Mouse (Mus musculus): ENCODE data around the gene U2af1. TPM values are rescaled to one million over a fixed set of nuclear protein-coding genes. Genes with fewer than 3 reads are reported as not detected.
"Not testable (repeated sequence)": the region's sequence is repeated elsewhere in the genome, so short reads cannot be mapped to it uniquely, and the experiment has no call there.

Gene U2af1
- polyA plus RNA-seq, 1 experiment from 2014 or later = 172 TPM

DNA sequence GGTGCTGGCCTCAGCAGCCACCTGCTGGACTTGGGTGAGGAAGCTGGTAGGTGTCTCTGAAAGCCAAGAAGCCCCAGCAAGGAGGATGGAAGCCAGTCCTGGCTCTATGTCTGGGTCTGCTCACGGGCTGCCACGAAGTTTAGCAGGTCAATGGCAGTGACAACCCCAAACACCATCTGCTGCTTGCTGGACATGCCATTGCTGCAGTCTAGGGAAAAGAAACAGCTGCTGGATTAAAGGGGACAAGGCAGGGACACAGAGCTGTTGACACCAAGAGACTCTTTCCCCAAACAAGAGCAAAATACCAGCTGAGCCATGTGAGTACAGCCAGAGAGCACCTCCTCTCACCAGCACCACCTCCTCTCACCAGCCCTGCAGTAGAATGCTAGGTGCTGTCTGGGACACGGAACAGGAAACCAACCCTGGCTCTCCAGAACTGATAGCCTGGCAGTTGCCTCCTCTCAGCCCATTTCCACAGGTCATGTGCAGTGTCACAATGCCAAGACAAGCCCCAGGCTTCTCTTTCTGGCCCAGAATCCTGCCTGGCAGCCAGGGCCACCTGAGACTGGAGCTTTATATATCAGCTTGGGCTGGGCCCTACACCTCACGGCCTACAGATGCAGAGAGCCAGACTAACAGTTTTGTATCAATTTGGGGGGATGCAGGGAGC is 45.5 kb downstream of the U2af1 start:
- Histone ChIP-seq H3K9ac (ENCODE audit: low read length) (no peak overlapping the region), H3K27me3 (replicated peaks; ENCODE audit: control insufficient read depth, insufficient read depth, low read length) (no peaks in the 10 kb centered on the region), H3K27ac (ENCODE audit: low read depth, low read length) (no peak overlapping the region), H3K36me3 (ENCODE audit: control insufficient read depth, insufficient read depth, low read length) (no peaks in the 10 kb centered on the region), H3K9me3 (replicated peaks; ENCODE audit: control insufficient read depth, low read length) (no peaks in the 10 kb centered on the region), H3K4me3 (ENCODE audit: low read depth, low read length) (no peak overlapping the region), H3K4me1 (ENCODE audit: control insufficient read depth, insufficient read depth, low read length) (no peaks in the 10 kb centered on the region), H3K4me2 (ENCODE audit: low read length) (no peak overlapping the region)
- ATAC-seq (no peak), DNase-seq (ENCODE audit: low spot score) (no peak)
- 91% methylated on average over 4 of the region's 4 CpGs for WGBS

DNA sequence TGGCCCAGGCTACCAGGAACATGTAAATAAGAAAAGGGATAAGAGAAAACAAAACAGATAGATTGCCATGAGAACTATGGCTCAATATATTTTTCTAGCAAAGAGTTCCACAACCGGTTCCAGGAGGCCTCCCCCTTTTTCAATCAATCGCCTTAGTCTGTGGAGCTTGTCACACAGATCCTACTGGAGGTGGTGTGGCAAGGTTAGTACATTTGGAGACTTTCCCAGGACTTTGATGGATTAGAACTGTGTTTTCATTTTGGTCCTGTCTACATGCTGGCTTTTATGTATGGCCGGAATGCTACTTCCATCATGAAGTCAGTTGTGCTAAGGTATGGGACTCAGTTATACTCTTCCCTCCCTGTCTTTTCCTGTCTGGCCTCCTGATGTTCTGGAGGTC is 48.8 kb downstream of the U2af1 start:
- ATAC-seq = no peak
- no peaks in the 10 kb centered on the region for H3K27me3 ChIP-seq (replicated peaks; ENCODE audit: control insufficient read depth, insufficient read depth, low read length)
- H3K4me3 ChIP-seq (ENCODE audit: low read depth, low read length) = no peak overlapping the region
- no peak overlapping the region for H3K27ac ChIP-seq (ENCODE audit: low read depth, low read length)
- peaks cover 5% of the 10 kb centered on the region; the same call in 1 of the 2 replicates for H3K36me3 ChIP-seq (ENCODE audit: control insufficient read depth, insufficient read depth, low read length)
- no peaks in the 10 kb centered on the region for H3K9me3 ChIP-seq (replicated peaks; ENCODE audit: control insufficient read depth, low read length)
- DNase-seq (ENCODE audit: low spot score) = no peak
- no peak overlapping the region for H3K9ac ChIP-seq (ENCODE audit: low read length)
- WGBS = 94% methylated on average over 3 of the region's 3 CpGs
- no peaks in the 10 kb centered on the region for H3K4me1 ChIP-seq (ENCODE audit: control insufficient read depth, insufficient read depth, low read length)
- H3K4me2 ChIP-seq (ENCODE audit: low read length) = no peak overlapping the region

DNA sequence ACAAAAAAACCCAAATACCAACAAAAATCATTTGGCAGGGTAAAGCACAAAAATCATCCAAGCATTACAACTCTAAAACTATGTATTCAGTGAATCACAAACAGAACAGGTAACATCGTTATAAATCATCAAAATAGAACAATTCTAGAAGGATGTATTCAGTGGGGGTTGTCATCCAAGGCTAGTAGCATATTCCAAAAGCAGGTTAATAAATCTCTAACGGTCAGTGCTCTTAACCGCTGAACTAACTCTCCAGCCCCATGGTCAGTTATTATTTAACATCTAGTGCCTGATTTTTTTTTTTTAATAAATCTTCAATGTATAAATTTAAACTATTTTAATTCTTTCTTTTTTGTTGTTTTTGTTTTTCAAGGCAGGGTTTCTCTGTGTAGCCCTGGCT is 49.5 kb downstream of the U2af1 start:
- H3K27ac ChIP-seq (ENCODE audit: low read depth, low read length); DNase-seq (ENCODE audit: low spot score); H3K4me2 ChIP-seq (ENCODE audit: low read length); H3K9ac ChIP-seq (ENCODE audit: low read length); H3K4me3 ChIP-seq (ENCODE audit: low read depth, low read length); ATAC-seq; H3K9me3 ChIP-seq (replicated peaks; ENCODE audit: control insufficient read depth, low read length); H3K27me3 ChIP-seq (replicated peaks; ENCODE audit: control insufficient read depth, insufficient read depth, low read length); H3K4me1 ChIP-seq (ENCODE audit: control insufficient read depth, insufficient read depth, low read length): not testable (repeated sequence)
- WGBS = 97% methylated on average over 3 of the region's 3 CpGs
- H3K36me3 ChIP-seq (ENCODE audit: control insufficient read depth, insufficient read depth, low read length) = peaks cover 12% of the 10 kb centered on the region; the same call in 1 of the 2 replicates

DNA sequence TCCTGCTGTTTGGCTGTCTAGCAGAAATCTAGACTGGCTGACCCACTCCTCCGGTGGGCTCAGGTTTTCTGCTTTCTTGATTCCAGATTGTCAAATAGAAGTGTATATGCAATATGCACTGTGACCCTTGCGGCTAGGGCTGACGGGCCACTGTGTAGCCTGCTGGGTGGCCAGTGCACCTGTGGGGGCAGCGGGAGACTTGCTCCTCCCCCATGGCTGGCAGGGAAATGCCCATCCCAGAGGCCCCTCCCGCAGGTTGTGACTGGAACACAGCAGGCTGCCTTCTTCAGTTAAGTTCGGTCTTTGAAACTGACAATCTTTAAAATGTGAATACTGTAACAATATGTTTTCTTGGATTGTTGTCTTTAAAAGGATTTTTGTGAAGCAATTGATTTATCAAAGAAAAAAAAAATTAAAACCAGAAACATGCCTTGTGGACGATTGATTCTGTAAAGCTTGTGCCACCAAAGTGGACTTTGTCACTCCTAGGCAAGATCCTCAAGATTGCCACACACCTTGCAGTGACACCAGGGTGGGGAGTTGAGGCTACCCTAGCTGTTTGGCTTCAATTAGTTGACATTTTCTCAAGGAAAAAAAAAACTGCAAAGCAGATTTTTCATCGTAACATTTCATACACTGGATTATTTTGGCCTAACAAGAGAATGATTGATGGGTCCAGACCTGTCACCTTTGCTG is 51.3 kb downstream of the U2af1 start:
- no peak overlapping the region for H3K9ac ChIP-seq (ENCODE audit: low read length)
- DNase-seq (ENCODE audit: low spot score) (no peak), ATAC-seq (no peak)
- peaks cover 27% of the 10 kb centered on the region for H3K36me3 ChIP-seq (ENCODE audit: control insufficient read depth, insufficient read depth, low read length)
- H3K9me3 ChIP-seq (replicated peaks; ENCODE audit: control insufficient read depth, low read length) = no peaks in the 10 kb centered on the region
- H3K4me3 ChIP-seq (ENCODE audit: low read depth, low read length) = no peak overlapping the region
- no peak overlapping the region for H3K4me2 ChIP-seq (ENCODE audit: low read length)
- no peaks in the 10 kb centered on the region for H3K4me1 ChIP-seq (ENCODE audit: control insufficient read depth, insufficient read depth, low read length)
- 79% methylated on average over 8 of the region's 8 CpGs for WGBS
- no peak overlapping the region for H3K27ac ChIP-seq (ENCODE audit: low read depth, low read length)
- H3K27me3 ChIP-seq (replicated peaks; ENCODE audit: control insufficient read depth, insufficient read depth, low read length) = no peaks in the 10 kb centered on the region

DNA sequence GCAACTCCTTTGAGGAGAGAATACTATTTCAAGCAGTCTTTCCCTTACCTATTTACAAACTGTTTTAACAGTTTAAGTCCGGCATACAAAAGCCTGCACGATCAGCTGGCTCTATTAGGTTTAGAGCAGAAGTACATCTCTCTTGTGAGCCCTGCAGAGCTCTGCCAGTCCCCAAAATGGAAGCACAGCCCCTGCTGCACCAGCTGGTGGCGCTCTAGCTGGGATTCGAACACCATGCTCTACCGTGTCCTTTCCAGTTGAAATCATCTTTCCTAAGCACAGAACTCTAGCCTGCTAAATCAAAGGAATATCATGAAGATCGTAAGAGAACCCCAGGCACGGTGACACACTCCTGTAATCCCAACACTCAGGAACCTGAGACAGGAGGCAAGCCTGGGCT is 52.3 kb downstream of the U2af1 start:
- Histone ChIP-seq H3K9me3 (replicated peaks; ENCODE audit: control insufficient read depth, low read length) (no peaks in the 10 kb centered on the region), H3K36me3 (ENCODE audit: control insufficient read depth, insufficient read depth, low read length) (peaks cover 27% of the 10 kb centered on the region), H3K27me3 (replicated peaks; ENCODE audit: control insufficient read depth, insufficient read depth, low read length) (no peaks in the 10 kb centered on the region), H3K4me1 (ENCODE audit: control insufficient read depth, insufficient read depth, low read length) (no peaks in the 10 kb centered on the region), H3K4me2 (ENCODE audit: low read length) (no peak overlapping the region), H3K9ac (ENCODE audit: low read length) (no peak overlapping the region), H3K27ac (ENCODE audit: low read depth, low read length) (no peak overlapping the region), H3K4me3 (ENCODE audit: low read depth, low read length) (no peak overlapping the region)
- ATAC-seq (no peak), DNase-seq (ENCODE audit: low spot score) (no peak)
- 79% methylated on average over 7 of the region's 7 CpGs for WGBS

DNA sequence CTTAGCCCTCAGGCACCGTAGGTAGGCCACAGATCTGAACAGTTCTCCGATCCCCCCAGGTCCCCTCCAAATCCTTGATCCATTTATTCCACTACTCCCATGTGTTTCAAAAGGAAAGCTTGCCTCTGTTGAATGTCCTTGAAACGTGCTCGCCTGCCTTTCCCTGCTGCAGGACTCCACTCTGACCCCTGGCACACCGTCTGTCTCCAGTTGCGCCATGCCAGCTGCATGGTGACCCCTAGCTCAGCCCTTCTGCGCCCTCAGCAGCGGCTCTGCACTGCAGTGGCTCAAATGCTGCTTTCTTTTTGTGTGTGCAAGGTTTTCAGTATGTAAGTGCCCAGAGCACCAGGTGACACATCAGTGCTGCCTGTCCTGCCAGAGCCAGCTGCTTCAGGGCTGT is 60.1 kb downstream of the U2af1 start:
- H3K27me3 ChIP-seq (replicated peaks; ENCODE audit: control insufficient read depth, insufficient read depth, low read length) = no peaks in the 10 kb centered on the region
- H3K36me3 ChIP-seq (ENCODE audit: control insufficient read depth, insufficient read depth, low read length) = peaks cover 63% of the 10 kb centered on the region
- H3K9ac ChIP-seq (ENCODE audit: low read length) = no peak overlapping the region
- H3K9me3 ChIP-seq (replicated peaks; ENCODE audit: control insufficient read depth, low read length) = no peaks in the 10 kb centered on the region
- H3K4me1 ChIP-seq (ENCODE audit: control insufficient read depth, insufficient read depth, low read length) = no peaks in the 10 kb centered on the region
- H3K4me3 ChIP-seq (ENCODE audit: low read depth, low read length) = no peak overlapping the region
- no peak overlapping the region for H3K27ac ChIP-seq (ENCODE audit: low read depth, low read length)
- ATAC-seq (no peak), DNase-seq (ENCODE audit: low spot score) (no peak)
- WGBS = 88% methylated on average over 8 of the region's 8 CpGs
- no peak overlapping the region for H3K4me2 ChIP-seq (ENCODE audit: low read length)

DNA sequence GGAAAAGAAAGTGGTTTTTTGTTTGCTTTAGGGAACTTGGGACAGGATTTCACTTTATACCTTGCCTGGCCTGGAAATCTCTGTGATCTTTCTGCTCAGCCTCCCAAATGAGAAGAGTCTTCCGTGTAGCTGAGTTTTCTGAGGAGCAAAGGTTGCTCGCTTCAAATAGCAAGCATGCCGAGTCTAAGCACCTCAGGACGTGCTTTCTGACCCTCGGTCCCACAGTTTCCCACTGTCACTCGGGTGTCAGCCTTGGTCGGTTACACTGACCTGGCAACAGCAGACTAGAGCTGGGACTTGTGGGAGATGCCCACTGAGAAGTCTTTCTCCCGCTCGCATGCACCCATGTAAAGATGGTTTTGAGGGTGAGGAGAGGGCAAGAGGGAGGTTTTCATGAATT is 60.7 kb downstream of the U2af1 start:
- ATAC-seq (no peak), DNase-seq (ENCODE audit: low spot score) (no peak)
- Histone ChIP-seq H3K27ac (ENCODE audit: low read depth, low read length) (no peak overlapping the region), H3K9ac (ENCODE audit: low read length) (no peak overlapping the region), H3K27me3 (replicated peaks; ENCODE audit: control insufficient read depth, insufficient read depth, low read length) (no peaks in the 10 kb centered on the region), H3K4me3 (ENCODE audit: low read depth, low read length) (no peak overlapping the region), H3K4me1 (ENCODE audit: control insufficient read depth, insufficient read depth, low read length) (no peaks in the 10 kb centered on the region), H3K36me3 (ENCODE audit: control insufficient read depth, insufficient read depth, low read length) (peaks cover 57% of the 10 kb centered on the region), H3K4me2 (ENCODE audit: low read length) (no peak overlapping the region), H3K9me3 (replicated peaks; ENCODE audit: control insufficient read depth, low read length) (no peaks in the 10 kb centered on the region)
- 93% methylated on average over 9 of the region's 9 CpGs for WGBS

Other genes starting within 250 kb of the U2af1 start
- 31.3 and 34.3 TPM in 2 replicates for gene Wdr4, start 138.9 kb downstream of the U2af1 start, polyA plus RNA-seq (2014; fragmentation: Nextera tagmentation; extraction: Ambion mirVana)
- 377 and 457 TPM in 2 replicates for gene Ndufv3, start 138.8 kb downstream of the U2af1 start, polyA plus RNA-seq (2014; fragmentation: Nextera tagmentation; extraction: Ambion mirVana)
- gene Pknox1, start 94.2 kb downstream of the U2af1 start, polyA plus RNA-seq (2014; fragmentation: Nextera tagmentation; extraction: Ambion mirVana) = 36.4 and 36.8 TPM in 2 replicates
- 5.6 and 6.1 TPM in 2 replicates for gene Cbs, start 21.7 kb downstream of the U2af1 start, polyA plus RNA-seq (2014; fragmentation: Nextera tagmentation; extraction: Ambion mirVana)
- 0.14 TPM in 1 of 2 replicates, not detected in the other for gene Cryaa, start 18.9 kb upstream of the U2af1 start, polyA plus RNA-seq (2014; fragmentation: Nextera tagmentation; extraction: Ambion mirVana)
- gene Sik1, start 196.9 kb upstream of the U2af1 start, polyA plus RNA-seq (2014; fragmentation: Nextera tagmentation; extraction: Ambion mirVana) = 12.2 and 14.7 TPM in 2 replicates